Mouse (Mus musculus): ENCODE data around the gene Rap1gap. TPM values are rescaled to one million over a fixed set of nuclear protein-coding genes. Genes with fewer than 3 reads are reported as not detected.

The Rap1gap gene
- polyA plus RNA-seq, 1 experiment from 2014 or later = 3.3 TPM

- H3K4me2 ChIP-seq = no peak overlapping the region
- peaks cover 41% of the 10 kb centered on the region for H3K27me3 ChIP-seq (ENCODE audit: control insufficient read depth, insufficient read depth, low read length)
- H3K4me3 ChIP-seq (ENCODE audit: low read depth, low read length) = no peak overlapping the region
- no peak overlapping the region for H3K27ac ChIP-seq (ENCODE audit: low read depth, low read length)
- no peaks in the 10 kb centered on the region for H3K36me3 ChIP-seq (ENCODE audit: control insufficient read depth, insufficient read depth, low read length)
- no peak for ATAC-seq (replicated peaks; ENCODE audit: insufficient number of reproducible peaks, low FRiP score, low TSS enrichment)
- H3K9me3 ChIP-seq (replicated peaks; ENCODE audit: control insufficient read depth, low read length) = no peaks in the 10 kb centered on the region
- peaks cover 6% of the 10 kb centered on the region; the same call in 1 of the 2 replicates for H3K4me1 ChIP-seq (ENCODE audit: control insufficient read depth, insufficient read depth, low read length)
- no peak overlapping the region for H3K9ac ChIP-seq (ENCODE audit: low read depth, low read length)
- WGBS (ENCODE audit: insufficient replicate concordance) = 73% methylated on average over 5 of the region's 5 CpGs
Observed at GRCm38 (mm10) chr4:137665791-137666190, 1.3 kb downstream of the Rap1gap start.

GRCm38 (mm10) chr4:137666283-137666957 lies 1.9 kb downstream of the Rap1gap start:
- Histone ChIP-seq H3K27ac (ENCODE audit: low read depth, low read length) (no peak overlapping the region), H3K9ac (ENCODE audit: low read depth, low read length) (no peak overlapping the region), H3K36me3 (ENCODE audit: control insufficient read depth, insufficient read depth, low read length) (no peaks in the 10 kb centered on the region), H3K4me3 (ENCODE audit: low read depth, low read length) (no peak overlapping the region), H3K27me3 (ENCODE audit: control insufficient read depth, insufficient read depth, low read length) (peaks cover 41% of the 10 kb centered on the region), H3K9me3 (replicated peaks; ENCODE audit: control insufficient read depth, low read length) (no peaks in the 10 kb centered on the region), H3K4me1 (ENCODE audit: control insufficient read depth, insufficient read depth, low read length) (peaks cover 6% of the 10 kb centered on the region; the same call in 1 of the 2 replicates), H3K4me2 (no peak overlapping the region)
- no peak for ATAC-seq (replicated peaks; ENCODE audit: insufficient number of reproducible peaks, low FRiP score, low TSS enrichment)
- 57% methylated on average over 5 of the region's 5 CpGs for WGBS (ENCODE audit: insufficient replicate concordance)

DNA sequence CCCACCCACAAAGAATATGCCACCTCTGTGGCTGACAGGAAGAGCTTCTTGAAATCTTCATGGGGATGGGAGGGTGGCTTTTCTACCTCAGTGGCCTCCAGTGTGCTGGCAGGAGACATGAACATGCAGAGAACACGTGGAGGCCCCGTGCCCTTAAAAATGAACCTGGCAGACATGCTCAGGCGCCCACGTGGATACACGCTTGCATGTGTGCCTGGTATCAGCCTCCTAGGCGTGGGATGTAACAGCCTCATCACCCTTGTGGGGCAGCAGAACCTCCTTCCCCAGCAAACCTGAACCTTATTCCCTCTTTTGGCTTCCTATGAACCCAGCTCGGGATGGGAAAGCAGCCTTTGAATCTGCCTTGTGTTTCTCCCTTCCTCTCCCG lies 2.4 kb downstream of the Rap1gap start:
- no peak overlapping the region for H3K4me2 ChIP-seq
- 70% methylated on average over 8 of the region's 8 CpGs for WGBS (ENCODE audit: insufficient replicate concordance)
- peaks cover 6% of the 10 kb centered on the region; the same call in 1 of the 2 replicates for H3K4me1 ChIP-seq (ENCODE audit: control insufficient read depth, insufficient read depth, low read length)
- no peak overlapping the region for H3K9ac ChIP-seq (ENCODE audit: low read depth, low read length)
- H3K36me3 ChIP-seq (ENCODE audit: control insufficient read depth, insufficient read depth, low read length) = no peaks in the 10 kb centered on the region
- peaks cover 45% of the 10 kb centered on the region for H3K27me3 ChIP-seq (ENCODE audit: control insufficient read depth, insufficient read depth, low read length)
- no peak overlapping the region for H3K4me3 ChIP-seq (ENCODE audit: low read depth, low read length)
- no peaks in the 10 kb centered on the region for H3K9me3 ChIP-seq (replicated peaks; ENCODE audit: control insufficient read depth, low read length)
- H3K27ac ChIP-seq (ENCODE audit: low read depth, low read length) = no peak overlapping the region
- no peak for ATAC-seq (replicated peaks; ENCODE audit: insufficient number of reproducible peaks, low FRiP score, low TSS enrichment)

DNA sequence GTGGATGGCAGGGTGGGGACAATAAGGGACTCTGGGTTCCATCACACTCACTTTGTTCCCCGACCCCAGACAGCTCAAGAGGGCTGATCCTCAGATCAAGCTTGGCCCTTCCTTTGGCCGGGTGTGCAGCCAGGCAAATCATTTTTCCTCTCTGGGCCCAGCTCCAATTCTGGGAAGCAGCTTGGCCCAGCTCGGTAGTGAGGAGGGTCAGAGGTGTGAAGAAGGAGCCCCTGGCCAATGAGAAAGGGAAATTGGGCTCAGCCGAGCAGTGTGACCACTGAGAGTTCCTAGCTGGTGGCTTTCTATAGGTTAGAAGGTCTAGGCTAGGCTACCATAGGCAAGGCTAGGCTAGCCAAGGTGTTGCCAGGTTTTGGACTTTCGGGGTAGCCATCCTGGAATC lies 3.2 kb downstream of the Rap1gap start:
- 53% methylated on average over 5 of the region's 5 CpGs for WGBS (ENCODE audit: insufficient replicate concordance)
- Histone ChIP-seq H3K4me2 (no peak overlapping the region), H3K36me3 (ENCODE audit: control insufficient read depth, insufficient read depth, low read length) (no peaks in the 10 kb centered on the region), H3K27ac (ENCODE audit: low read depth, low read length) (no peak overlapping the region), H3K9me3 (replicated peaks; ENCODE audit: control insufficient read depth, low read length) (no peaks in the 10 kb centered on the region), H3K9ac (ENCODE audit: low read depth, low read length) (no peak overlapping the region), H3K4me3 (ENCODE audit: low read depth, low read length) (no peak overlapping the region), H3K4me1 (ENCODE audit: control insufficient read depth, insufficient read depth, low read length) (peaks cover 6% of the 10 kb centered on the region; the same call in 1 of the 2 replicates), H3K27me3 (ENCODE audit: control insufficient read depth, insufficient read depth, low read length) (peaks cover 52% of the 10 kb centered on the region)
- no peak for ATAC-seq (replicated peaks; ENCODE audit: insufficient number of reproducible peaks, low FRiP score, low TSS enrichment)

- Histone ChIP-seq H3K9ac (ENCODE audit: low read depth, low read length) (no peak overlapping the region), H3K9me3 (replicated peaks; ENCODE audit: control insufficient read depth, low read length) (no peaks in the 10 kb centered on the region), H3K4me3 (ENCODE audit: low read depth, low read length) (no peak overlapping the region), H3K36me3 (ENCODE audit: control insufficient read depth, insufficient read depth, low read length) (no peaks in the 10 kb centered on the region), H3K4me2 (no peak overlapping the region), H3K4me1 (ENCODE audit: control insufficient read depth, insufficient read depth, low read length) (no peaks in the 10 kb centered on the region), H3K27me3 (ENCODE audit: control insufficient read depth, insufficient read depth, low read length) (peaks cover 30% of the 10 kb centered on the region), H3K27ac (ENCODE audit: low read depth, low read length) (no peak overlapping the region)
- 68% methylated on average over 13 of the region's 13 CpGs for WGBS (ENCODE audit: insufficient replicate concordance)
- ATAC-seq (replicated peaks; ENCODE audit: insufficient number of reproducible peaks, low FRiP score, low TSS enrichment) = no peak
Observed at GRCm38 (mm10) chr4:137671711-137672500, 7.4 kb downstream of the Rap1gap start.

DNA sequence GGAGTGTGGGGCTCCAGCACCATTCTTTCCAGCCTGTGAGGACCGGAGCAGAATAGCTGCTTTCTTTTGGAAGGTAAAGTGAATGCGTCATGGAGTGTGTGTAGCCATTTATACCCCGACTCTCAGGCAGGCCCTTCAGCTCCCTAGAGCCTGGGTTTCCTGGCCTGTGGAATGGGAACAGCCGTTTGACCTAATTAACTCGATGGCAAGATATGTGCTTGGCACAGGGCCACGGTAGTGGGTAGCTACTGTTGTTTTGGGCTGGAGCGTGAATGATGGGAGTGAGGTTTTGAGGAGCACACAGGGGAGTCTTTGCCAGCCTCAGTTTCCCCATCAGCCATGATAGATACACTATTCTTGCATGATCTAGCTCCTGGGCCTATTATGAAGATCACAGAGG lies 11.0 kb downstream of the Rap1gap start:
- no peak for ATAC-seq (replicated peaks; ENCODE audit: insufficient number of reproducible peaks, low FRiP score, low TSS enrichment)
- Histone ChIP-seq H3K9me3 (replicated peaks; ENCODE audit: control insufficient read depth, low read length) (no peaks in the 10 kb centered on the region), H3K27me3 (ENCODE audit: control insufficient read depth, insufficient read depth, low read length) (peaks cover 57% of the 10 kb centered on the region)

GRCm38 (mm10) chr4:137676057-137676456 lies 11.5 kb downstream of the Rap1gap start:
- H3K27ac ChIP-seq (ENCODE audit: low read depth, low read length) = no peak overlapping the region
- 12% methylated on average over 11 of the region's 11 CpGs for WGBS (ENCODE audit: insufficient replicate concordance)
- no peak overlapping the region for H3K4me3 ChIP-seq (ENCODE audit: low read depth, low read length)
- H3K27me3 ChIP-seq (ENCODE audit: control insufficient read depth, insufficient read depth, low read length) = peaks cover 62% of the 10 kb centered on the region
- no peaks in the 10 kb centered on the region for H3K36me3 ChIP-seq (ENCODE audit: control insufficient read depth, insufficient read depth, low read length)
- ATAC-seq (replicated peaks; ENCODE audit: insufficient number of reproducible peaks, low FRiP score, low TSS enrichment) = no peak
- H3K9ac ChIP-seq (ENCODE audit: low read depth, low read length) = no peak overlapping the region
- no peaks in the 10 kb centered on the region for H3K4me1 ChIP-seq (ENCODE audit: control insufficient read depth, insufficient read depth, low read length)
- no peaks in the 10 kb centered on the region for H3K9me3 ChIP-seq (replicated peaks; ENCODE audit: control insufficient read depth, low read length)
- no peak overlapping the region for H3K4me2 ChIP-seq

More for the DNA sequence above, 11.0 kb downstream of the Rap1gap start:
- Histone ChIP-seq H3K4me3 (ENCODE audit: low read depth, low read length) (no peak overlapping the region), H3K4me1 (ENCODE audit: control insufficient read depth, insufficient read depth, low read length) (no peaks in the 10 kb centered on the region), H3K36me3 (ENCODE audit: control insufficient read depth, insufficient read depth, low read length) (no peaks in the 10 kb centered on the region), H3K9ac (ENCODE audit: low read depth, low read length) (no peak overlapping the region), H3K4me2 (no peak overlapping the region), H3K27ac (ENCODE audit: low read depth, low read length) (no peak overlapping the region)
- WGBS (ENCODE audit: insufficient replicate concordance) = 51% methylated on average over 7 of the region's 7 CpGs

- H3K4me2 ChIP-seq = no peak overlapping the region
- no peaks in the 10 kb centered on the region for H3K9me3 ChIP-seq (replicated peaks; ENCODE audit: control insufficient read depth, low read length)
- no peak for ATAC-seq (replicated peaks; ENCODE audit: insufficient number of reproducible peaks, low FRiP score, low TSS enrichment)
- H3K36me3 ChIP-seq (ENCODE audit: control insufficient read depth, insufficient read depth, low read length) = no peaks in the 10 kb centered on the region
- H3K9ac ChIP-seq (ENCODE audit: low read depth, low read length) = no peak overlapping the region
- no peak overlapping the region for H3K27ac ChIP-seq (ENCODE audit: low read depth, low read length)
- WGBS (ENCODE audit: insufficient replicate concordance) = 67% methylated on average over 13 of the region's 13 CpGs
- H3K4me1 ChIP-seq (ENCODE audit: control insufficient read depth, insufficient read depth, low read length) = peaks cover 5% of the 10 kb centered on the region; the same call in 1 of the 2 replicates
- no peak overlapping the region for H3K4me3 ChIP-seq (ENCODE audit: low read depth, low read length)
- peaks cover 66% of the 10 kb centered on the region for H3K27me3 ChIP-seq (ENCODE audit: control insufficient read depth, insufficient read depth, low read length)
Observed at GRCm38 (mm10) chr4:137676700-137677484, 12.4 kb downstream of the Rap1gap start.
